Mouse (Mus musculus): ENCODE results near the gene Fam214b. TPM values are rescaled to one million over a fixed set of nuclear protein-coding genes. Genes with fewer than 3 reads are reported as not detected.

Gene Fam214b
- total RNA-seq, 4 experiments from 2014 or later, result 25.3 to 30.3 (median 26.4) TPM

- peak in 1 of 2 experiments; percentile 53 for DNase-seq (ENCODE audit: low spot score in 2 of 2)
Measured at GRCm38 (mm10) chr4:43038567-43039495, 7.2 kb downstream of the Fam214b start.

GRCm38 (mm10) chr4:43037860-43038566 is 8.0 kb downstream of the Fam214b start:
- no peak for DNase-seq (ENCODE audit: low spot score in 2 of 2)

DNA sequence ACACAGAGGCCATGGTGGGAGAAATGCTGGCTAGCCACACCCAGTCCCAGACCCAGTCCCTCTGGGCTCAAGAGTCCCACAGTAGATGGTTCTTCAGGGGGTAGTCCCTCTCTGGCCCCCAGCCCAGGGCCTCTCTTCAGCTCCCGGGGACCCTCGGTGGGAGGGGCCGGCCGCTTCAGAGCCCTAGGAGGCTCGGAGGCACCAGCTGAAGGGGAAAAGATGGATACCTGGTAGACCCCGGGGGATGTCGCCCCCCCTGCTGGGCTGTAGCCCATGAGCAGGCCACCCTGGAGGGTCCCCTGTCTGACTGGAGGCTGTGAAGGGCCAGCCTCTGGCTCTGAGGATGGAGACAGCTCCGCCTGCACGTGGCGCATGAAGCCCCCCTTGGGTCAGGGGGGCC is 9.7 kb downstream of the Fam214b start:
- DNase-seq (ENCODE audit: low spot score in 2 of 2), result no peak

- DNase-seq (ENCODE audit: low spot score in 2 of 2), result no peak
Measured at GRCm38 (mm10) chr4:43035851-43036250, 10.2 kb downstream of the Fam214b start.

DNA sequence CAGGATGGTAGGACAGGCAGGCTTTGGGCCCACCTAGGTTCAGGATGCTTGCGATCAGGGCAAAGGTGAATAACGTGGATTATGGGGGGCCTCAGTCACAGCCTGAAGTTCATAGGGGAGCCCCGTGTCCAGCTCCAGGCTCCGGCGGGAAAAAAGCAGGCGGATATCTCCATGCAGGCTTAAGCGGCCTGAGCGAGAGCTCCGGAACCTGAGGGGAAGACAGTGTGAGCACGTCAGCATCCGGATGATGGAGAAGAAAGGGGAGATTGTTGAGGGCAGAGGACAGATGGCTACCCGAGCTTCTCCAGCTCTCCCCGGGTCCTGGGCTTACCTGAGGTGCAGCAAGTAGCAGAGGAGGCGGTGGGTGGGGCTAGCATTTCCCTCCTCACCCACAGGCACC is 12.5 kb downstream of the Fam214b start:
- no peak for DNase-seq (ENCODE audit: low spot score in 2 of 2)

DNA sequence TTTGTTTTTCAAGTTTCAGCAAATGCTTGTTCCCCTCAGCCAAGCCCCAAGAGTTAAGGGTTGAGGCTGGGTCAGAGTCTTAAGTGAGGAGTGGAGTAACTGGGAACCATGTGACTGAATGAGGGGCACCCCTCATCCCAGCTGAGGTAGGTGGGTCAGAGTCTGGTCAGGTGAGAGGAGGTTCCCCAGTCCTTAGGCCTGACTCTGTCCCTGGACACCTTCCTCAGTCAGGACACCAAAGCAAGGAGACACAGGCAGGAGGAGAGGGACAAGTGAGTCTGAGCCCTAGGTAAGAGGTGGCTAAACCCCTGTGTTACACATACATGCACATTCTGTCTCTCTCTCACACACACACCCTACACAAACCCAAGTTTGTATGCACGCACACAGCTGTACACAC is 13.5 kb downstream of the Fam214b start:
- no peak for DNase-seq (ENCODE audit: low spot score in 2 of 2)

DNA sequence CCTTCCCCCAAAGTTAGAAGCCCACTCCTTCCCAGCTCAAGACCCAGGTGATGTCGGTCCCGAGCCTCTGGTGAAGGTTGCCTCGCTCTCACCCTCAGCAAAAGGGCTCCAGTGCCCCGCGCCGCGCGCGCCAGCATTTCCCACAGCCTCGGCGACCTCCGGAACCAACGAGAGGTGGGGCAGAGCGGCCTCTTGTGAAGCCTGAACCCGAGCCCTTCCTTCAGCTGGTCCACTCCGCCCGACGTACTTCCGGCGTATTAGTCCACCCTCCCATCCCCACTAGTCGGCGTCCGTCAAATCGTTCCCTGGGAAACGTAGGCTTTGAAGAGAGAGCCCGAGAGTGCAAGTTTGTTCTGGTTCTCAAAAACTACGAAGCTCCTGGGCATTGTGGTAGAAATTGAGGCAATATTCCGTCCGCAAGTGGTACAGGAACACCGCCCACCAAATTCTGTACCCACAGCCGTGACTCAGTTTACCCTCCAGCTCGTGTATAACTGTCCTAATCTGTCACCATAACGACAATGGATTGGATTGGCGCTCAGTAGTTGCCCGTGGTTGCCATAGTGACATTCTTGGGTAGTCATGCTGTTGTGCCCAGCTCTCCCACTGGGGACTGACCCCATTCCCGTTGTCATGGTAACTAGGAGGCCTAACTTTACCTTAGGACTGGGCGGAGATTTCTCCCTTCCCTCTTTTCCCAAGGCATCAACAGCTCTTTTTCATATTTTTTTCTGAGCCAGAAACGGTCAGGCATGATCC is 14.6 kb downstream of the Fam214b start, which contains the start of gene Stoml2:
TSS of gene Stoml2 (minus strand) at position 474 of the 759 bp plus-strand sequence.
- DNase-seq (ENCODE audit: low spot score in 2 of 2), result peak; percentile 88 to 91

- DNase-seq (ENCODE audit: low spot score in 2 of 2), result peak in 1 of 2 experiments; percentile 30
Measured at GRCm38 (mm10) chr4:43030780-43031230, 15.2 kb downstream of the Fam214b start.

DNA sequence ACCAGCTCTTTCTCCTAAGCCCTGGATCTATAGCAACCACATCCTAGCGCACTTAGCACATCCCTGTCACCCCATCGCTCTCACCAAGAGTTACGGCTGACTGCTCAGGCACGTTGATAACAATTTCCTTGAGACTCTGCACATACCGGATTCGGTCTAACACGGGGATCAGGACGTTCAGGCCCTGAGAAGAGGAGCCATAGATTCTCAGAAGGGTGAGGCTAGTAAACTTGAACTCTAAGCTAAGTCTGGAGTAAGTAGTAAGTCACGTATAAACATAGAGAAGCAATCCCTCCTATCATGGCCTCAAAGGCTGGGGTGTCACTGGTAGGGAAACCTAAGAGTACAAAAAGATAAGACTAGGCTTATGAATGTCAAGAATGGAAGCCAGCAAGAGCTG is 15.7 kb downstream of the Fam214b start:
- DNase-seq (ENCODE audit: low spot score in 2 of 2), result no peak

DNA sequence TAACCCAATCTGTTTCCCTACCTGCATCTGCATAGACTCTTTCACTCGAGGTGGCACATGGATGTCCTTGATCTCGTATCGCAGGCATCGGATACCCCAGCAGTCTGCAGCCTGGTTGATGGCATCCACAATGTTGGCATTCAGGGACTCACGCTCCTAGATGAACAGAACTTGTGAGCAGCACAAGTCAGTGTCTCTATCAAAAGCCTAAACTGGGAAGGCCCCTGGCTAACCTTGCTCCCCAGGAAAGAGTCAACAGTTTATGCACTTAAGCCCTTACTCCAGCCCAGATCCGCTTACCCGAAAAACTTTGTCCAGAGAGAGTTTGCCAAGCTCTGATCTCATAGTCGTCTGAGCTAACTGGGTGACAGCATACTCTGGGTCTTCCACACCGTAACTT is 16.3 kb downstream of the Fam214b start:
- no peak for DNase-seq (ENCODE audit: low spot score in 2 of 2)

- DNase-seq (ENCODE audit: low spot score in 2 of 2), result no peak
Measured at GRCm38 (mm10) chr4:43029121-43029520, 16.9 kb downstream of the Fam214b start.

GRCm38 (mm10) chr4:43025084-43025960 is 20.7 kb downstream of the Fam214b start, which contains the start of gene Pigo:
Gene Pigo, minus strand, starts transcription at chr4:43025819.
- DNase-seq (ENCODE audit: low spot score in 2 of 2), result peak; percentile 89 to 93

DNA sequence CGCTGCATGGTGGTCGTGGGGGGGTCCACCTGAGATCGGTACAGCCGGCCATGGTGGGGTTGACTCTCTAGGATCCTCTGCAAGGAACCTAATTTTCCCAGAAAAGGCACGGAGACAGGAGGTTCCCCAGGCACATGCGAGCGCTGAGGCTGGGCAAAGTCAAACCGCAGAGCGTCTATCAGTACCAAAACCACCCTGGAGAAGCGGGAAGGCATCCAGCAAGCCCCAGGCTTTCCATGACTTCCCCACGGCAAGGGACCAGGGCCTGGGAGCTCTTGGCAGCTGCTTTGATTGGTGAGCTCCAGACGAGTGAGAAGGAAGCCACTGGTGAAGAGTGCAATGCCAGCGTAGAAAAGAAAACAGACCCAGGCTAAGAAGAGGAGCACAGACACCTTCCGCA is 21.3 kb downstream of the Fam214b start:
- no peak for DNase-seq (ENCODE audit: low spot score in 2 of 2)

GRCm38 (mm10) chr4:43021341-43021740 is 24.7 kb downstream of the Fam214b start:
- DNase-seq (ENCODE audit: low spot score in 2 of 2), result no peak

DNA sequence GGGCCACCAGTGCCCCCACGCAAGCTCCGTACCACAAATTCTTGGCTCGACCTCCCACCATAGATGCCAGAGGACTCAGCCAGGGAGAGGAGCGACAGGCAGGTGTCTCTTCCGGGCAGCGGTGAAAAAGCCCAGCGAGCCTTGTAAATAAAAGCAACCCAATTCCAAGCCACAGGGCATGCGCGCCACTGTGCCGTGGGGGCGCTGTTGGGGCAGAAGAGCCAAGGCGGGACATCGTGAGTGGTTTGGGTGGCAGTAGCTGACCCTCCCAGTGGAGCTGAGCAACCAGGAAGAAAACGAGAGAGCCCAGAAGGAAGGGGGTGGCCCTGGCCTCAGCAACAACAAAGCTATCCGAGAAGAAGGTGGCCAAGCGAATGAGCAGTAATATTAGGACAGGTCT is 25.1 kb downstream of the Fam214b start:
- DNase-seq (ENCODE audit: low spot score in 2 of 2), result no peak

DNA sequence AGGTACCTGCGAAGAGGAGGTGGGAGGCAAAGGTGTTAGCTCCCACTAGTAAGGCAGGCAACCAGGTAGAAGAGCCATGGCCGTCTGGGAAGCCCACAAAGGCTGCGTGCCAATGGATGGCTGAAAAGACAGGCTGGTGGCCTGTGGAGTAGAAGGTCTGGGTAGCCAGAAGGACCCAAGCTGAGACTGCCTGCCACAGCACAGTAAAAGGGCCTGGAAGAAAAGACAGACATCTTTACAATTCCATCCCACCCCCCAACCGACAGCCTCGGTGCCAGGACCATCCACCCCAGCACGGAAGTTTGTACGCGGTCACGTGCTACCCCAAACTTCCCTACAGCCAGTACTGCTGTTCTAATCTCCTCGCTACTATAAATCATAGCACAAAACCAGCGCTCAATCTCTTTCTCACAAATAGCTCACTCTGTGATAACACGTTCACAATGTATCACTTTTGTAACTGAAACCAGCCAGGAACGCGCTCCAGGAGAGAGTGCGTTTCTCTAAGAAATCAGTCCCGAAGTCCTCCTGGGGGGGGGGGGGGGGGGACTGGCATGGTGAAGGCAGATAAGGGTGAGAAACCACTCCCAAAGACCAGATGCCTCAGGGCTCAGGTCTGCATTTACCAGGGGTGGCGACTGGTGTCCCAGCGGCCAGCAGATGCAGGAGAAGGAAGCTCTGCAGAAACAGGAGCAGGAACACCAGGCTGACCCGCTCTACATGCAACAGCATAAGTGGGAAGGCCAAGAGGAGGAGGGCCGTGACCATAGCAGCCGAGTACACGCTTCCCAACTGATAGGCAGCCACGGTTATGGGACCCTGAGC is 26.2 kb downstream of the Fam214b start:
- DNase-seq (ENCODE audit: low spot score in 2 of 2), result no peak

DNA sequence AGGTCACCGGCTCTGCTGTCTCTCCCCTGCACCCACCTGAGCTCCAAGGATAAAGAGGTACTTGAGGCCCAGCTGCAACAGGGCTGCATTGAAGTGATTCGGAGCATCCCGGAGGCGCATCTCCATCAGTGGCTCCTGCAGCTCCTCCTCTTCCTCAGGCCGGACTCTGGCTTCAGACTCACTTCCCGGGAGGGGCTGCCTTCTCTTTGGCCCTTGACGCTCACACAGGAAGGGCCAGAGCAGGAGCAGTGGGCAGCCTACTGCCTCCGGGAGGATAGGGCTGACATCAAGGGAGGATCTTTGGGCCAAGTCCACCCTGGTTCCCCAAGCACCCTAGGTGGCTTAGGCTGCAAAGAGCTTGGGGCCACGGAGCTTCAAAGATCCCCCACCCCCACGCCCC is 26.8 kb downstream of the Fam214b start:
- DNase-seq (ENCODE audit: low spot score in 2 of 2), result no peak

DNA sequence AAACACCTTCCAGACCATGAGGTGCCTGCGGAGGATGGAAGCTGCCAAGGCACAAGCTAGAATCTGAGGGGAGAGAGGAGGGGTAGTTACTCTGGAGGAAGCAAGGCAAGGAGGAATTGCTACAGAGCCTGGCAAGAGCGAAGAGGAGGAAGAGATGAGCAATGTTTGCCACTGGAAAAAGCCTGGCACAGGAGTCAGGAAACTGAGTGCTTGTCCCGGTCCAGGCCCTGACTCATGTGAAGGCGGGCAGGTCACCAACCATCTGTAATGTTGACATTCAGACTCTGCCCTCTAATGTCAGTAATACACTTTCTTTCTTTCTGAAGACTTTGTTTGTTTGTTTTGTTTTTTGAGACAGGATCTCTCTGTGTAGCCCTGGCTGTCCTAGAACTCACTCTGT is 27.9 kb downstream of the Fam214b start:
- DNase-seq (ENCODE audit: low spot score in 2 of 2), result no peak

DNA sequence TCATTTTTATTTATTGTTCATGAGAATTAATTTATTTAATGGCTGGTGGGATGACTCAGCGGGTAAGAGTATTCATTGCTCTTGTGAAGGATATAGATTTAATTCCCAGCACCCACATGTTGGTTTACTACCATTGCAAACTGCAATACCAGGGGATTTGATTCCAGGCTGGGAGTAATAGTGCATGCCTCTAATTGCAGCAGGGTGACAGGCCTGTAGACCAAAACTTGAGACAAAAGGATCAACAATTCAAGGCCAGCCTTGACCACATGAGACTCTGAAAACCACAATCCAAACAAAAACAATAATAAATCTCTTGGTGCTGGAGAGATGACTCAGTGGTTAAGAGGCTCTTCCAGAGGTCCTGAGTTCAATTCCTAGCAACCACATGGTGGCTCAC is 33.9 kb downstream of the Fam214b start:
- DNase-seq (ENCODE audit: low spot score in 2 of 2), result no peak

All from gastrocnemius, adult 8-10 months (tissue).